Mouse (Mus musculus) neural tube, embryonic 13.5 days (tissue): ENCODE measurements around the gene Rhcg. TPM values are rescaled to one million over a fixed set of nuclear protein-coding genes. Genes with fewer than 3 reads are reported as not detected.

Source experiments
- ATAC-seq: fragments of 200-750 bp; cut with Nextera tagmentation; 2 replicates; pipeline ENCODE4 v1.8.0; 2017; ENCODE audit warnings: low read depth, mild to moderate bottlenecking, moderate TSS enrichment, moderate library complexity
- H3K27ac ChIP-seq: fragments of 300-500 bp; sonication (generic); replicated peaks from 2 replicates; pipeline ENCODE4 v1.5.1; 2015; ENCODE audit warnings: moderate library complexity, mild to moderate bottlenecking, inconsistent platforms
- H3K27me3 ChIP-seq: fragments of 300-500 bp; sonication (generic); 2 replicates; pipeline ENCODE4 v1.6.1; 2015; ENCODE audit warnings: mild to moderate bottlenecking, inconsistent platforms
- H3K36me3 ChIP-seq: fragments of 300-500 bp; sonication (generic); 2 replicates; pipeline ENCODE4 v1.6.1; 2015; ENCODE audit warnings: mild to moderate bottlenecking, inconsistent platforms
- H3K4me1 ChIP-seq: fragments of 300-500 bp; sonication (generic); replicated peaks from 2 replicates; pipeline ENCODE4 v1.6.1; 2015; ENCODE audit warnings: inconsistent platforms
- H3K4me2 ChIP-seq: fragments of 300-500 bp; sonication (generic); 2 replicates; pipeline ENCODE4 v1.6.1; 2015; ENCODE audit warnings: inconsistent platforms, mild to moderate bottlenecking, moderate library complexity
- H3K4me3 ChIP-seq: fragments of 300-500 bp; sonication (generic); 2 replicates; pipeline ENCODE4 v1.5.1; 2015; ENCODE audit warnings: mild to moderate bottlenecking, inconsistent platforms
- H3K9ac ChIP-seq: fragments of 300-500 bp; sonication (generic); 2 replicates; pipeline ENCODE4 v1.6.1; 2015; ENCODE audit warnings: moderate library complexity, mild to moderate bottlenecking, inconsistent platforms
- H3K9me3 ChIP-seq: fragments of 300-500 bp; sonication (generic); 2 replicates; pipeline ENCODE4 v1.6.1; 2016; ENCODE audit warnings: inconsistent platforms
- WGBS: fragments of 180-500 bp; shearing (Covaris S2); methylation state at CpG from one replicate; pipeline ENCODE4 v1.1.7; 2015; 5-methylcytosine and 5-hydroxymethylcytosine counted together
- polyA plus RNA-seq: library from polyadenylated mRNA; unstranded; fragments of >200 nt; fragmentation: Nextera tagmentation; extraction: Ambion mirVana; gene quantifications from 2 replicates; pipeline ENCODE4 v1.2.1, GENCODE M21; 2015

Rhcg gene
- polyA plus RNA-seq, 1 experiment from 2014 or later: 6.8 TPM

DNA sequence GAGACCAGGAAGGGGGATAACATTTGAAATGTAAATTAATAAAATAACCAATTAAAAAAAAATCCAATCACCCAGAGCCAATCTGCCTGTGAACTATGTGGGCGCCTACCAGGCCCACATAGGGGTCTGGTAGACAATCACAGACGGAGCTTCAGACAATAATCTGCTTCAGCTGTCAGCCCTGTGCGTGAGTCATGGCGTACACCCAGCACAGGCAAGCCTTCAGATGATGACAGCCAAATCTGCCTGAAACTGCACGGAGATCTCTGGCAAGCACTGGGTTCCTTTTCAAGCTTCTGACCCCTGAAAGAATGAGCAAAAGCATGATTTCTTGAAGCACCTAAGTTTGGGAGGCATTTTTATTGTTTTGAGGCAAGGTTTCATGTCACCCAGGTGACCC lies 8.7 kb upstream of the Rhcg start:
- Histone ChIP-seq H3K27me3 (no peaks in the 10 kb centered on the region; the same call in 1 of the 2 replicates), H3K27ac (no peak overlapping the region), H3K36me3 (no peaks in the 10 kb centered on the region), H3K9me3 (no peaks in the 10 kb centered on the region), H3K4me3 (no peak overlapping the region), H3K9ac (no peak overlapping the region), H3K4me2 (no peak overlapping the region), H3K4me1 (no peaks in the 10 kb centered on the region)
- no peak for ATAC-seq
- WGBS: 92% methylated on average over 5 of the region's 5 CpGs

GRCm38 (mm10) chr7:79623086-79623485 lies 5.6 kb upstream of the Rhcg start:
- no peak overlapping the region for H3K4me3 ChIP-seq
- peaks cover 7% of the 10 kb centered on the region for H3K27me3 ChIP-seq
- no peaks in the 10 kb centered on the region for H3K9me3 ChIP-seq
- WGBS: 62% methylated on average over 8 of the region's 8 CpGs
- no peak overlapping the region for H3K27ac ChIP-seq
- no peak overlapping the region for H3K4me2 ChIP-seq
- H3K4me1 ChIP-seq: no peaks in the 10 kb centered on the region
- no peaks in the 10 kb centered on the region for H3K36me3 ChIP-seq
- no peak overlapping the region for H3K9ac ChIP-seq
- ATAC-seq: no peak

- ATAC-seq: no peak
- Histone ChIP-seq H3K9ac (no peak overlapping the region), H3K4me1 (peaks cover 7% of the 10 kb centered on the region), H3K9me3 (no peaks in the 10 kb centered on the region), H3K27ac (no peak overlapping the region), H3K36me3 (no peaks in the 10 kb centered on the region), H3K4me2 (no peak overlapping the region), H3K4me3 (no peak overlapping the region), H3K27me3 (peaks cover 43% of the 10 kb centered on the region)
- WGBS: 69% methylated on average over 4 of the region's 4 CpGs
These were observed 2.0 kb upstream of the Rhcg start for GRCm38 (mm10) chr7:79619493-79619892.

- no peaks in the 10 kb centered on the region for H3K36me3 ChIP-seq
- H3K4me3 ChIP-seq: no peak overlapping the region
- 47% methylated on average over 1 of the region's 1 CpGs for WGBS
- peaks cover 58% of the 10 kb centered on the region for H3K27me3 ChIP-seq
- ATAC-seq: no peak
- H3K4me1 ChIP-seq: peaks cover 22% of the 10 kb centered on the region
- no peak overlapping the region for H3K27ac ChIP-seq
- no peak overlapping the region for H3K9ac ChIP-seq
- H3K9me3 ChIP-seq: no peaks in the 10 kb centered on the region
- no peak overlapping the region for H3K4me2 ChIP-seq
These were observed 1.5 kb downstream of the Rhcg start for GRCm38 (mm10) chr7:79615941-79616340.

GRCm38 (mm10) chr7:79615008-79615407 lies 2.4 kb downstream of the Rhcg start:
- H3K4me2 ChIP-seq: no peak overlapping the region
- 71% methylated on average over 4 of the region's 4 CpGs for WGBS
- ATAC-seq: no peak
- no peak overlapping the region for H3K27ac ChIP-seq
- no peaks in the 10 kb centered on the region for H3K9me3 ChIP-seq
- no peaks in the 10 kb centered on the region for H3K36me3 ChIP-seq
- H3K4me1 ChIP-seq: peaks cover 25% of the 10 kb centered on the region
- H3K4me3 ChIP-seq: no peak overlapping the region
- peaks cover 58% of the 10 kb centered on the region for H3K27me3 ChIP-seq
- H3K9ac ChIP-seq: no peak overlapping the region

- 62% methylated on average over 11 of the region's 11 CpGs for WGBS
- Histone ChIP-seq H3K4me2 (no peak overlapping the region), H3K27ac (no peak overlapping the region), H3K4me1 (peaks cover 37% of the 10 kb centered on the region), H3K9me3 (no peaks in the 10 kb centered on the region), H3K27me3 (peaks cover 52% of the 10 kb centered on the region), H3K9ac (no peak overlapping the region), H3K4me3 (no peak overlapping the region), H3K36me3 (no peaks in the 10 kb centered on the region)
- no peak for ATAC-seq
These were observed 4.1 kb downstream of the Rhcg start for GRCm38 (mm10) chr7:79613314-79613713.

- Histone ChIP-seq H3K27me3 (peaks cover 52% of the 10 kb centered on the region), H3K4me2 (no peak overlapping the region), H3K4me3 (no peak overlapping the region), H3K4me1 (peaks cover 38% of the 10 kb centered on the region), H3K9me3 (no peaks in the 10 kb centered on the region), H3K27ac (no peak overlapping the region), H3K9ac (no peak overlapping the region), H3K36me3 (no peaks in the 10 kb centered on the region)
- no peak for ATAC-seq
- WGBS: 15% methylated on average over 6 of the region's 6 CpGs
These were observed 4.7 kb downstream of the Rhcg start for GRCm38 (mm10) chr7:79612783-79613182.

GRCm38 (mm10) chr7:79611901-79612300 lies 5.6 kb downstream of the Rhcg start:
- H3K4me1 ChIP-seq: peaks cover 40% of the 10 kb centered on the region
- 70% methylated on average over 9 of the region's 9 CpGs for WGBS
- H3K4me3 ChIP-seq: no peak overlapping the region
- H3K27me3 ChIP-seq: peaks cover 44% of the 10 kb centered on the region
- H3K36me3 ChIP-seq: no peaks in the 10 kb centered on the region
- no peak overlapping the region for H3K9ac ChIP-seq
- H3K27ac ChIP-seq: no peak overlapping the region; the same call in 1 of the 2 replicates
- no peak for ATAC-seq
- no peak overlapping the region for H3K4me2 ChIP-seq
- no peaks in the 10 kb centered on the region for H3K9me3 ChIP-seq

DNA sequence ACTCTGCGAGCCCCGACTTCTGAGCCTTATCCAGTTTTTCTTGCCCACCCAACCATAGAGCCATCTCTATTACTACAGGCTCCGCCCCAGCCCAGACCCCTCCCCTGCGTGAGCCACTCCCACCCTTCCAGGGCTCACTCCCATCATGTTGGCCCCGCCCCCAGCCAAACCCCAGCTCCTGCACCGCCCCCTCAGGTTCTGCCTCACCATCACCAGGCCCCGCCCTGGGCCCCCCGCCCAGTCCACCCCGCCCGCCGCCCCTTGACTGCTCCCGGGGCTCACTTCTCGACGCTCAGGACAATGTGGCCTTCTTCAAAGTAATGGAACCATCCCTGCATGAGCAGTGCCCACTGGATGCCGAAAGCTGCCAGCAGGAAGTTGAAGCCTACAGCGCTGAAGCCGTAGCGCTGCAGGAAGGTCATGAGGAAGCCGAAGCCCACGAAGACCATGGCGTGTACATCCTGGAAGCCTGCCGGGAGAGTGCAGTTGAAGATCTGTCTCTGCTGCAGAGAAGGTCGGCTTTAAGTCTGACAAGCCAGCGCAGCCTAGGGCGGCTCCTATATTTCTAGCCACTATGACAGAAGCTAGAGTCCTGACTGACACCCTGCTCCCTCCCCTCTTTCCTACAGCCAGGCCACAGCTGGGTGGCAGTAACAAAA lies 10.1 kb downstream of the Rhcg start:
- peak; percentile 51 for ATAC-seq
- 1% methylated on average over 24 of the region's 25 CpGs for WGBS
- H3K9ac ChIP-seq: 0 out of 2 replicates have a peak overlapping the region, but pooled peaks have one; percentile 51
- peaks cover 33% of the 10 kb centered on the region; the same call in 1 of the 2 replicates for H3K27me3 ChIP-seq
- no peaks in the 10 kb centered on the region for H3K36me3 ChIP-seq
- H3K4me1 ChIP-seq: peaks cover 39% of the 10 kb centered on the region
- peak overlapping the region; percentile 26 for H3K4me3 ChIP-seq
- no peak overlapping the region for H3K27ac ChIP-seq
- H3K4me2 ChIP-seq: peak overlapping the region; percentile 54
- no peaks in the 10 kb centered on the region for H3K9me3 ChIP-seq

DNA sequence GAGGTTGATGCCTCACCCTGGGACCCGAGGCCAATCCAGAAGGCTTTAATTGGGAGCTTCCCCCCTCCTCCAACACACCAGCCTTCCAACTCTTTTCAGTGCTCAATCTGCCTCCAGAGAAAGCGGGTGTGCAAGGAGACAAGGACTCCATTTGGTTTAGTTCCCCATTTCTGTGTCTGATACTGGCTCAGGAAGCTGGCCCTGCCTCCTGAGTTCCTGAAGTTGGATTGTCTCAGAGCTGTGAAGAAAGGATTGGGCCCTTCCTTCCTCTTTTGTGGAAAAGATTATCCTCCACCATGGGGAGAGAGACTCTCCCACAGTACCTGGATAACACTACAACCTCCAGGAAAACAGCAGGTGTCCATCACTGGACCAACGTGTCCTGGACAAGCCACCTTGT lies 10.7 kb downstream of the Rhcg start:
- no peak for ATAC-seq
- H3K9me3 ChIP-seq: no peaks in the 10 kb centered on the region
- H3K4me3 ChIP-seq: peak overlapping the region; percentile 26; the same call in 1 of the 2 replicates
- H3K27ac ChIP-seq: no peak overlapping the region
- no peak overlapping the region for H3K9ac ChIP-seq
- H3K4me2 ChIP-seq: peak overlapping the region; percentile 54
- no peaks in the 10 kb centered on the region for H3K36me3 ChIP-seq
- peaks cover 33% of the 10 kb centered on the region for H3K4me1 ChIP-seq
- H3K27me3 ChIP-seq: peaks cover 33% of the 10 kb centered on the region; the same call in 1 of the 2 replicates
- WGBS: 31% methylated on average over 3 of the region's 3 CpGs

- Histone ChIP-seq H3K4me2 (no peak overlapping the region), H3K27me3 (peaks cover 62% of the 10 kb centered on the region), H3K27ac (no peak overlapping the region), H3K9me3 (no peaks in the 10 kb centered on the region), H3K9ac (no peak overlapping the region), H3K4me1 (peaks cover 12% of the 10 kb centered on the region; the same call in 1 of the 2 replicates), H3K4me3 (no peak overlapping the region), H3K36me3 (no peaks in the 10 kb centered on the region)
- no peak for ATAC-seq
- WGBS: 78% methylated on average over 8 of the region's 8 CpGs
These were observed 15.5 kb downstream of the Rhcg start for GRCm38 (mm10) chr7:79602006-79602405.

DNA sequence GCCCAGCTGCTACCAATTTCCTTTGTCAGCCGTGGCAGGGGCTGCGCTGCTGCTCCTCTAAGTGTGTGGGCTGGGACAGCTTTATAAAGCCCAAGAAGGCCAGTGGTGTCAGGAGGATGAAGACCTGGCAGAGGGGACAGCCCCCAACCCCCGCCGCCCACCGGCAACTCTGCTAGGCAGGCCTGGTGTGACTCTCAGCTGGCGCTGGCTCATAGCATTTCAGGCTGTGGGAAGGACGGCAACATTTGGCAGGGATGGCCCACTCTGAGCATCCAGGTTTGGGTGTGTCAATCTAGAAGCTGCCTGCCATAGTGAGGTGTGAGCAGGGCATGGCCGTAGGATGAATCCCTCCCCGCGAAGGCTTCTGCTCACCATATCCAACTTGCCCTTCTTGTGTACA lies 17.3 kb downstream of the Rhcg start:
- 80% methylated on average over 10 of the region's 10 CpGs for WGBS
- H3K9ac ChIP-seq: no peak overlapping the region

DNA sequence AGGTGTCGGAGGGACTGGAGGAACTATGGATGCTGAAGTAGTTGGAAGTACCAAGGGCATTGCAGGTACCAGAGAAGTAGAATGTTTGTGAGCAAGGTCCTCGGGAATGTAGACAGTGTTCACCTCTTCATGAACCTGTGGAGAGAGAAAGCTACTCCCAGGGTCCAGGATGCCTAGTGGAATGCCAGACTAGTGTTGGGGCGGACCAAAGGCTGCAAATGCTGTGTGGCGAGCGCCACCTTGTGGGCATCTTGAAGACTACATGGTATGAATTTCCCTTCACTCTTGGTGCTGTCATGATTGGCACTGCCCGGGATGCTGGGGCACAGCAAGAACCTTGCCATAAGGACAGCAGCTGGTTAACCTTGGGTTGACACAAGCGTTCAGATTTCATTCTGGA lies 22.6 kb downstream of the Rhcg start:
- Histone ChIP-seq H3K4me1 (peaks cover 49% of the 10 kb centered on the region), H3K27ac (0 out of 2 replicates have a peak overlapping the region, but pooled peaks have one; percentile 94), H3K4me2 (peak overlapping the region; percentile 68), H3K9ac (peak overlapping the region; percentile 6; the same call in 1 of the 2 replicates), H3K4me3 (no peak overlapping the region), H3K9me3 (no peaks in the 10 kb centered on the region), H3K27me3 (peaks cover 76% of the 10 kb centered on the region), H3K36me3 (no peaks in the 10 kb centered on the region)
- peak; percentile 16 for ATAC-seq
- WGBS: 12% methylated on average over 7 of the region's 7 CpGs

More for the DNA sequence above, 17.3 kb downstream of the Rhcg start:
- no peaks in the 10 kb centered on the region for H3K36me3 ChIP-seq
- H3K9me3 ChIP-seq: no peaks in the 10 kb centered on the region
- no peak overlapping the region for H3K27ac ChIP-seq
- H3K4me1 ChIP-seq: peaks cover 8% of the 10 kb centered on the region; the same call in 1 of the 2 replicates
- no peak overlapping the region for H3K4me3 ChIP-seq
- peaks cover 62% of the 10 kb centered on the region for H3K27me3 ChIP-seq
- H3K4me2 ChIP-seq: no peak overlapping the region
- ATAC-seq: no peak
